Mouse (Mus musculus): ENCODE results near the gene Bckdha.

- TF ChIP-seq MAFK (IDR thresholded peaks at IDR 0.05; ENCODE audit: insufficient read depth, low read depth, low read length) (no peak), ZC3H11A (IDR thresholded peaks at IDR 0.05; ENCODE audit: borderline replicate concordance, low read depth, low read length) (no peak)
Measured at GRCm38 (mm10) chr7:25628323-25628620, 30.5 kb downstream of the Bckdha start.
